Mouse (Mus musculus): ENCODE measurements around the gene Efna2. TPM values are rescaled to one million over a fixed set of nuclear protein-coding genes. Genes with fewer than 3 reads are reported as not detected.
"Not testable (repeated sequence)": the region's sequence is repeated elsewhere in the genome, so short reads cannot be mapped to it uniquely, and the experiment has no call there.

The Efna2 gene
- polyA plus RNA-seq, 1 experiment, result 3.2 TPM

- no peak for DNase-seq (ENCODE audit: low read depth)
These were observed 24.0 kb upstream of the Efna2 start for GRCm38 (mm10) chr10:80155277-80155676.

GRCm38 (mm10) chr10:80156002-80156751, 23.1 kb upstream of the Efna2 start:
- DNase-seq (ENCODE audit: low read depth), result no peak

GRCm38 (mm10) chr10:80156752-80157053, 22.6 kb upstream of the Efna2 start:
- no peak for DNase-seq (ENCODE audit: low read depth)

GRCm38 (mm10) chr10:80157141-80157929, 21.9 kb upstream of the Efna2 start:
- DNase-seq (ENCODE audit: low read depth), result no peak

- DNase-seq (ENCODE audit: low read depth), result no peak
These were observed 20.8 kb upstream of the Efna2 start for GRCm38 (mm10) chr10:80158307-80158986.

- DNase-seq (ENCODE audit: low read depth), result no peak
These were observed 20.2 kb upstream of the Efna2 start for GRCm38 (mm10) chr10:80159021-80159560.

- no peak for DNase-seq (ENCODE audit: low read depth)
These were observed 19.5 kb upstream of the Efna2 start for GRCm38 (mm10) chr10:80159561-80160454.

GRCm38 (mm10) chr10:80160455-80161371, 18.6 kb upstream of the Efna2 start:
- DNase-seq (ENCODE audit: low read depth), result no peak

- DNase-seq (ENCODE audit: low read depth), result no peak
These were observed 17.6 kb upstream of the Efna2 start for GRCm38 (mm10) chr10:80161522-80162242.

GRCm38 (mm10) chr10:80162243-80162608, 17.1 kb upstream of the Efna2 start:
- DNase-seq (ENCODE audit: low read depth), result no peak

- no peak for DNase-seq (ENCODE audit: low read depth)
These were observed 16.5 kb upstream of the Efna2 start for GRCm38 (mm10) chr10:80162716-80163299.

- DNase-seq (ENCODE audit: low read depth), result no peak
These were observed 15.6 kb upstream of the Efna2 start for GRCm38 (mm10) chr10:80163721-80164120.

- no peak for DNase-seq (ENCODE audit: low read depth)
These were observed 14.9 kb upstream of the Efna2 start for GRCm38 (mm10) chr10:80164161-80164997.

GRCm38 (mm10) chr10:80164998-80165344, 14.3 kb upstream of the Efna2 start:
- no peak for DNase-seq (ENCODE audit: low read depth)

GRCm38 (mm10) chr10:80165392-80166128, 13.7 kb upstream of the Efna2 start, which contains the start of gene Cirbp:
Gene Cirbp, plus strand, starts transcription at chr10:80165985.
- no peak for DNase-seq (ENCODE audit: low read depth)

GRCm38 (mm10) chr10:80166136-80166535, 13.1 kb upstream of the Efna2 start:
- DNase-seq (ENCODE audit: low read depth), result not testable (repeated sequence)

- DNase-seq (ENCODE audit: low read depth), result no peak
These were observed 11.7 kb upstream of the Efna2 start for GRCm38 (mm10) chr10:80167460-80168037.

Data from gonadal fat pad, adult 2 months (tissue).